Mouse (Mus musculus) CH12.LX (cell line): ENCODE data around the gene Amh. TPM values are rescaled to one million over a fixed set of nuclear protein-coding genes. Genes with fewer than 3 reads are reported as not detected.
A peak's percentile ranks its signal among the peaks of the same experiment; 100 is the strongest.
"Not testable (repeated sequence)": the region's sequence is repeated elsewhere in the genome, so short reads cannot be mapped to it uniquely, and the experiment has no call there.

Source experiments
- DNase-seq: peaks from one replicate; pipeline ENCODE4 v3.0.0-alpha.2; 2013; ENCODE audit errors: extremely low read depth
- H3K27ac ChIP-seq: 2 replicates; pipeline ENCODE4 v1.5.1; 2012; ENCODE audit warnings: low read depth, mild to moderate bottlenecking, control low read depth, moderate library complexity; ENCODE audit not compliant: insufficient read depth
- H3K27me3 ChIP-seq: replicated peaks from 2 replicates; pipeline ENCODE3; 2012; ENCODE audit warnings: inconsistent platforms
- H3K36me3 ChIP-seq, 2 experiments: replicated peaks in 1 of 2; 2 replicates each; pipeline versions ENCODE3 to v1.6.1; 2012; ENCODE audit warnings: inconsistent platforms in 1 of 2, low read length in 1 of 2, mild to moderate bottlenecking in 1 of 2, mixed read lengths in 1 of 2, moderate library complexity in 1 of 2; ENCODE audit not compliant: control insufficient read depth in 1 of 2, insufficient read depth in 1 of 2
- H3K4me1 ChIP-seq, 2 experiments: 2 replicates each; pipeline ENCODE4 v1.6.1; 2012; ENCODE audit warnings: inconsistent platforms in 1 of 2, moderate library complexity in 1 of 2; ENCODE audit not compliant: insufficient read depth in 2 of 2, control insufficient read depth in 1 of 2
- H3K4me2 ChIP-seq: 2 replicates; pipeline ENCODE4 v1.6.1; 2012; ENCODE audit warnings: low read depth, mild to moderate bottlenecking, control low read depth; ENCODE audit not compliant: poor library complexity, insufficient read depth, severe bottlenecking
- H3K4me3 ChIP-seq, 3 experiments: fragments of 150-350 bp in 1 of 3; sonication (generic) in 1 of 3; replicated peaks in 1 of 3; 2 replicates each; pipeline versions ENCODE3 to v1.5.1; 2011 to 2012; ENCODE audit warnings: low read depth in 2 of 3, low read length in 2 of 3, mild to moderate bottlenecking in 2 of 3, moderate library complexity in 2 of 3, control low read depth in 1 of 3, improper control_type of control experiment in 1 of 3, inconsistent platforms in 1 of 3, mixed read lengths in 1 of 3; ENCODE audit not compliant: poor library complexity in 1 of 3
- H3K79me2 ChIP-seq: replicated peaks from 2 replicates; pipeline ENCODE4 v1.6.1; 2012; ENCODE audit warnings: mild to moderate bottlenecking, moderate library complexity; ENCODE audit not compliant: control insufficient read depth, poor library complexity, insufficient read depth, severe bottlenecking; ENCODE audit errors: extremely low read depth
- H3K9ac ChIP-seq: 2 replicates; pipeline ENCODE4 v1.6.1; 2012; ENCODE audit warnings: low read depth, mild to moderate bottlenecking, control low read depth, moderate library complexity; ENCODE audit not compliant: insufficient read depth
- H3K9me3 ChIP-seq: replicated peaks from 2 replicates; pipeline ENCODE3; 2012; ENCODE audit warnings: low read length, inconsistent platforms, mixed read lengths
- BHLHE40 ChIP-seq: IDR thresholded peaks from 2 replicates; pipeline ENCODE4 v1.6.1; 2011; ENCODE audit warnings: mild to moderate bottlenecking, low read depth, low read length, improper control_type of control experiment
- CTCF ChIP-seq, 2 experiments: IDR thresholded peaks in 1 of 2; conservative IDR thresholded peaks in 1 of 2; 2 replicates each; pipeline ENCODE4 v1.5.1; 2011 to 2012; ENCODE audit warnings: low read depth in 2 of 2, low read length in 2 of 2, improper control_type of control experiment in 1 of 2, inconsistent platforms in 1 of 2, mild to moderate bottlenecking in 1 of 2, moderate library complexity in 1 of 2
- ELF1 ChIP-seq: IDR thresholded peaks from 2 replicates; pipeline ENCODE4 v1.6.1; 2014; ENCODE audit warnings: low read depth, mild to moderate bottlenecking, inconsistent platforms, low read length, improper control_type of control experiment
- EP300 ChIP-seq: IDR thresholded peaks from 2 replicates; pipeline ENCODE4 v1.6.1; 2011; ENCODE audit warnings: low read length, improper control_type of control experiment
- ETS1 ChIP-seq: conservative IDR thresholded peaks from 2 replicates; pipeline ENCODE4 v1.6.1; 2012; ENCODE audit warnings: low read depth, mild to moderate bottlenecking, inconsistent platforms, low read length, improper control_type of control experiment, moderate library complexity
- GABPA ChIP-seq: IDR thresholded peaks from 2 replicates; pipeline ENCODE4 v1.6.1; 2012; ENCODE audit warnings: low read depth, low read length, improper control_type of control experiment, inconsistent platforms; ENCODE audit not compliant: insufficient replicate concordance
- KAT2A ChIP-seq: IDR thresholded peaks from 2 replicates; pipeline ENCODE4 v1.6.1; 2012; ENCODE audit warnings: low read length, improper control_type of control experiment, inconsistent platforms; ENCODE audit not compliant: insufficient replicate concordance
- MAX ChIP-seq: IDR thresholded peaks from 2 replicates; pipeline ENCODE4 v1.6.1; 2011; ENCODE audit warnings: low read length, improper control_type of control experiment
- MAZ ChIP-seq: IDR thresholded peaks from 2 replicates; pipeline ENCODE4 v1.6.1; 2012; ENCODE audit warnings: low read depth, mild to moderate bottlenecking, inconsistent platforms, low read length, improper control_type of control experiment, moderate library complexity
- MEF2A ChIP-seq: IDR thresholded peaks from 2 replicates; pipeline ENCODE4 v1.6.1; 2014; ENCODE audit warnings: low read depth, mild to moderate bottlenecking, inconsistent platforms, low read length, improper control_type of control experiment, borderline replicate concordance
- MYC ChIP-seq: IDR thresholded peaks from 2 replicates; pipeline ENCODE4 v1.6.1; 2011; ENCODE audit warnings: low read depth, mild to moderate bottlenecking, improper control_type of control experiment, low read length
- NRF1 ChIP-seq: IDR thresholded peaks from 2 replicates; pipeline ENCODE4 v1.6.1; 2014; ENCODE audit warnings: low read depth, mild to moderate bottlenecking, inconsistent platforms, low read length, improper control_type of control experiment, moderate library complexity
- POLR2A ChIP-seq: IDR thresholded peaks from 2 replicates; pipeline ENCODE4 v1.6.1; 2011; ENCODE audit warnings: low read depth, mild to moderate bottlenecking, improper control_type of control experiment, low read length
- POLR2AphosphoS2 ChIP-seq: IDR thresholded peaks from 2 replicates; pipeline ENCODE4 v1.6.1; 2011; ENCODE audit warnings: low read depth, low read length, improper control_type of control experiment
- SIN3A ChIP-seq: IDR thresholded peaks from 2 replicates; pipeline ENCODE4 v1.6.1; 2012; ENCODE audit warnings: low read length, improper control_type of control experiment, inconsistent platforms
- UBTF ChIP-seq: IDR thresholded peaks from 2 replicates; pipeline ENCODE4 v1.6.1; 2012; ENCODE audit warnings: low read depth, mild to moderate bottlenecking, inconsistent platforms, low read length, improper control_type of control experiment, moderate library complexity
- USF1 ChIP-seq: IDR thresholded peaks from 2 replicates; pipeline ENCODE4 v1.6.1; 2014; ENCODE audit warnings: low read depth, mild to moderate bottlenecking, inconsistent platforms, low read length, improper control_type of control experiment
- USF2 ChIP-seq: conservative IDR thresholded peaks from 2 replicates; pipeline ENCODE4 v1.6.1; 2011; ENCODE audit warnings: low read depth, low read length, improper control_type of control experiment
- ZC3H11A ChIP-seq: IDR thresholded peaks from 2 replicates; pipeline ENCODE4 v1.6.1; 2012; ENCODE audit warnings: low read depth, mild to moderate bottlenecking, inconsistent platforms, low read length, improper control_type of control experiment
- dilution Hi-C: fragments of 300-500 bp; cut with MboI; formaldehyde crosslinking; loops from 2 replicates; pipeline ENCODE4 v1.14.3; 2020; ENCODE audit warnings: low sequenced_read_pairs; ENCODE audit not compliant: extremely low pct_unique_long_range_greater_than_20kb, extremely low pct_ligation_motif_present
- in situ Hi-C: fragments of 300-500 bp; cut with MboI; formaldehyde crosslinking; loops from 3 replicates; pipeline ENCODE4 v1.14.3; 2019; ENCODE audit warnings: low sequenced_read_pairs, low pct_ligation_motif_present, low pct_unique_long_range_greater_than_20kb, mixed read lengths
- polyA plus RNA-seq: library from polyadenylated mRNA; unstranded; fragments of >175 nt; gene quantifications from 2 replicates; pipeline ENCODE4 v1.2.1, GENCODE M21; 2012; ENCODE audit warnings: low read depth; ENCODE audit not compliant: insufficient read length
- total RNA-seq, 2 experiments: library from RNA; depleted of rRNA; stranded (reverse); fragments of 300-350 nt in 1 of 2; fragments of >200 nt in 1 of 2; gene quantifications; 2 replicates each; pipeline ENCODE4 v1.2.3; 2012 to 2014

Amh gene
- total and polyA plus RNA-seq, 3 experiments: 0.43 to 1.1 (median 0.59) TPM

GRCm38 (mm10) chr10:80827063-80827869 lies 22.2 kb downstream of the Amh start:
- no peaks in the 10 kb centered on the region for H3K27me3 ChIP-seq
- no peaks in the 10 kb centered on the region for H3K9me3 ChIP-seq
- DNase-seq: no peak
- H3K4me1 ChIP-seq: peaks cover 20 to 54% of the 10 kb centered on the region in 2 experiments
- TF ChIP-seq USF1: no peak
- TF ChIP-seq NRF1: no peak
- TF ChIP-seq MAZ: no peak
- TF ChIP-seq SIN3A: peak; percentile 65
- no peak for TF ChIP-seq UBTF
- TF ChIP-seq, all 38 proteins: peak for 1
- H3K79me2 ChIP-seq: peaks cover 21% of the 10 kb centered on the region
- no peak overlapping the region for H3K27ac ChIP-seq
- H3K4me3 ChIP-seq: peak overlapping the region; percentile 63 to 93 (median 77)
- H3K36me3 ChIP-seq: peaks cover 26 to 35% of the 10 kb centered on the region in 2 experiments
- peak overlapping the region; percentile 99 for H3K9ac ChIP-seq
- H3K4me2 ChIP-seq: peak overlapping the region; percentile 99
- dilution Hi-C loops (no loop called here), in situ Hi-C loops (no loop called here)

GRCm38 (mm10) chr10:80827870-80828420 lies 22.9 kb downstream of the Amh start:
- no peak for DNase-seq
- Histone ChIP-seq H3K79me2 (peaks cover 21% of the 10 kb centered on the region), H3K4me1 (peaks cover 20 to 50% of the 10 kb centered on the region in 2 experiments), H3K27me3 (no peaks in the 10 kb centered on the region), H3K4me2 (peak overlapping the region; percentile 99), H3K9me3 (no peaks in the 10 kb centered on the region), H3K9ac (peak overlapping the region; percentile 99), H3K27ac (no peak overlapping the region), H3K4me3 (peak overlapping the region; percentile 63 to 93 (median 77)), H3K36me3 (peaks cover 26 to 35% of the 10 kb centered on the region in 2 experiments)
- TF ChIP-seq GABPA: no peak
- TF ChIP-seq MYC: no peak
- TF ChIP-seq CTCF (conservative IDR thresholded peaks at IDR 0.05 in 1 of 2, IDR thresholded peaks at IDR 0.05 in 1 of 2; ENCODE audit: low read depth in 2 of 2, low read length in 2 of 2): no peak
- TF ChIP-seq NRF1: no peak
- no peak for TF ChIP-seq USF2
- TF ChIP-seq ELF1: no peak
- TF ChIP-seq USF1: no peak
- no peak for TF ChIP-seq MEF2A
- TF ChIP-seq ETS1: no peak
- no peak for TF ChIP-seq BHLHE40
- no peak for TF ChIP-seq POLR2AphosphoS2
- no peak for TF ChIP-seq ZC3H11A
- TF ChIP-seq MAX: no peak
- TF ChIP-seq EP300: no peak
- no peak for TF ChIP-seq POLR2A
- no peak for TF ChIP-seq KAT2A
- TF ChIP-seq SIN3A: no peak
- dilution Hi-C loops (no loop called here), in situ Hi-C loops (no loop called here)

DNA sequence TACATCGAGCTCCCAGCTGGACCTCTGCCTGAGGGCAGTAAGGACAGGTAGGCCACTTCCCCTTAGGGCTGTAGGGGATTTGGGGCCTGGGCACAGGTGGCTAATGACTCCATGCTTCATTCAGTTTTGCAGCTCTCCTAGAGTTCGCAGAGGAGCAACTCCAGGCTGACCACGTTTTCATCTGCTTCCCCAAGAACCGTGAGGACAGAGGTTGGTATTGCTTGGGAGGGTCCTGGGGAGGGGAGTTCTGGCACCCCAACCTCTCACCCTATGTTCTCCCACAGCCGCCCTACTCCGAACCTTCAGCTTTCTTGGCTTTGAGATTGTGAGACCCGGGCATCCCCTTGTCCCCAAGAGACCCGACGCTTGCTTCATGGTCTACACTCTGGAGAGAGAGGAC lies 23.5 kb downstream of the Amh start:
- Histone ChIP-seq H3K79me2 (peaks cover 21% of the 10 kb centered on the region), H3K4me3 (peak overlapping the region in 1 of 3 experiments; percentile 93), H3K4me1 (peaks cover 20 to 50% of the 10 kb centered on the region in 2 experiments), H3K36me3 (peaks cover 26 to 35% of the 10 kb centered on the region in 2 experiments)
- H3K27me3 ChIP-seq, H3K4me2 ChIP-seq, H3K27ac ChIP-seq, H3K9ac ChIP-seq, H3K9me3 ChIP-seq, in situ Hi-C loops, DNase-seq, dilution Hi-C loops: not testable (repeated sequence)
